Mouse (Mus musculus) testis, postnatal 14 days (tissue): ENCODE measurements around the gene Xrn2.
"Not testable (repeated sequence)": the region's sequence is repeated elsewhere in the genome, so short reads cannot be mapped to it uniquely, and the experiment has no call there.

Source experiments
- DNase-seq: peaks from one replicate; pipeline ENCODE4 v3.0.0; 2021; ENCODE audit warnings: low spot score

Gene Xrn2

DNA sequence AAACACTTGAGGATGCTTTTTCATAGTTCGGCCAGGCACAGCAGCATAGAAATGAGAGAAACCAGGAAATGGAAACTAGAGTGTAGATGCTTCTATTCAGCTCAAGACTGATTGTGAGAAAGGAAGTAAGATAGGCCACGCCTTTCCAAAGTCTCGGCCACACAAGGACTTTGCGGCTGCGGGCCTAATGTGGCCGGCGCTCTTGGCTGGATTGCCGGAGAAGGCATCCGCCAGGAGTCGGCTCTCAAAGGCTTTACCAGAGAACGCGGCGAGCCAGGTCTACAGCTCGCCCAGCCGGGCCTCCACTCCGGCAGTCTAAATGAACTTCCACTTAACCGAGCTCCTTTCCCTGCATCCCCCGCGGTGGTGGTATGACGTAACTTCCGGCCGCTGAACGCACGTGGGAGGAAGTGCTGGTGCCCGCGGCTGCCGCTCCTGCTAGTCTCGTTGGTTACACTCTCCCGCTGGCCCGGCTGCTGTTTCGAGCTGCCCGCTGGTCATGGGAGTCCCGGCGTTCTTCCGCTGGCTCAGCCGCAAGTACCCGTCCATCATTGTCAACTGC is at the start of gene Xrn2:
Xrn2 (plus strand) TSS at position 374 of the 562 bp plus-strand sequence.
- DNase-seq: peak; percentile 96

GRCm38 (mm10) chr2:146975024-146975423 is 37.8 kb upstream of the Xrn2 start:
- DNase-seq: no peak

- DNase-seq: no peak
Observed at GRCm38 (mm10) chr2:146975453-146976028, 37.3 kb upstream of the Xrn2 start.

- no peak for DNase-seq
Observed at GRCm38 (mm10) chr2:146982786-146983185, 30.0 kb upstream of the Xrn2 start.

GRCm38 (mm10) chr2:146984831-146985230 is 28.0 kb upstream of the Xrn2 start:
- no peak for DNase-seq

GRCm38 (mm10) chr2:146985807-146986206 is 27.0 kb upstream of the Xrn2 start:
- no peak for DNase-seq

DNA sequence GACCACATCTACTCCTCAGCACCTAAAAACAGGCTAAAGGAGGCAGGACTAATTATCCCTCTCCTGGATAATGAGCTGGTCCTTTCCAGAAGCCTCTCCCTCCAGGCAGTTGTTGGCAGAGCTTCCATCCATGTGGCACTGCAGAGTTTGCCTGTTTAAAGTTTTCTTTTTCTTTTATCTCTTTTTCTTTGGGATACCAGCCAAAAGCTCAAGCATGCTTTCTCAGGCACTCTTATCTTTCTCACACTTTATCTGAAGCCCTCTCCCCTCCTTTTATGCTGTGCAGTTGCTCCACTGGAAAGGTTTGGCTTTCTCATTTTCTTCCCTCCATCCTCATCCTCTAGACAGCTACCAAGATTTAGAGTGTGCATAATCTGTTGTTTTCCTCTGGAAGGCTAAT is 26.4 kb upstream of the Xrn2 start:
- DNase-seq: no peak

DNA sequence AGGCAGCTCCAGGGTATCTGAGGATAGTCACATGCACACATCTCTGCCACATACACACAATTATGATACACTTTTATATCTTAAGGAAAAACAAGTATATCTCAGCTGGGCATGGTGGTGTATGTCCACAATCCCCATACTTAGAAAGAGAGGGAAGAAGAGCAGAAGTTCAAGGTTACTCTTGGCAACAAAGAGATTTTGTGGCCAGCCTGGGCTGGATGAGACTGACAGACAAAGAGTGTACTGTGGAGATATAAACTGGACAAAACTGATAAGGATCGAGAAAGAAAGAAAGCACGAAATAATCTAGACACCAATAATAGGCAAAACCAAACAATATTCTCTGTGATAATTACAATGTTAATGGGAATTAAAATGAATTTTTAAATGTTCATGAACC is 5.5 kb upstream of the Xrn2 start:
- no peak for DNase-seq

GRCm38 (mm10) chr2:147009084-147009483 is 3.7 kb upstream of the Xrn2 start:
- DNase-seq: no peak

GRCm38 (mm10) chr2:147010141-147010540 is 2.7 kb upstream of the Xrn2 start:
- DNase-seq: no peak

DNA sequence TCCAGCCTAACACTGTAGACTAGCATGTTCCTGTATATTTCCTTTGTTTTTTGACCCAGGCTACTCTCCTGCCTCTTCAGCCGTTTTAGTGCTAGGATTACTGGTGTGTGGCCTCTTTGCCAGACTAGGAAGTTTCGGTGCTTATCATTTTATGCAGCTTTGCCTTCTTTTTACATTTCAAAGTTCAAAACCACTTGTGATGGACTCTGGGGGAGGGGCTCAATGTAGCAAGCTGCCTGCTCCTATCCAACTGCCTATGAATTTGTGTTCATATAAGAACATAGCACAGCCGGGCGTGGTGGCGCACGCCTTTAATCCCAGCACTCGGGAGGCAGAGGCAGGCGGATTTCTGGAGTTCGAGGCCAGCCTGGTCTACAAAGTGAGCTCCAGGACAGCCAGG is 1.8 kb upstream of the Xrn2 start:
- no peak for DNase-seq

DNA sequence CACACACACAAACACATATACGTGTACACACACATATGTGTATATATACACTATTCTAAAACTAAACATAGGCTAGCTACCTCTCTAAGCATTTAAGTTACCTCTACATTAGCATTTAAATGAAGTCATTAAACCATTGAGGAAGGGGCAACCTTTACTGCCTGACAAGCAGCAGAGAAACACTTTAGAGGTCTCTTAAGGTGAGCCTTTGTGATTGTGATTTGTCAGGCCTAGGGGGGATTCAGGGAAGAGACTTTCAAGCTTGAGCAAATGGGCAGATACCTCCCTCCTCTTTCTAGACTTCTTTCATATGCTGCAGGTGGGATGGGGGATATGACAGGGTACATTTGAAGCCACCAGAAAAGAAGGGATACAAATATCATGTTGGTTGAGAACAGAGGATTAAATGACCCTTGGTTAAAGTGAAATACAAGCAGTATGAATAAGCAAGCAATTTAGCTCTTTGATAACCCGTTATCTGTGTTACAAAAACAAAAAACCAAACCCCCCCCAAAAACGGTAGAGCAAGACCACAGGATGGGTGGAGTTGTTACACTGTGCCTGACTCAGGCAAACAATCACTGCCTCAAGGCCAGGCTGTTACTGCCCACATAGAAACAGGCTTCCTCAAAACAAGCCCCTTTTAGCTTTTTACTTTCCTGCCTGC is 1.2 kb upstream of the Xrn2 start:
- DNase-seq: peak; percentile 29

- DNase-seq: no peak
Observed at GRCm38 (mm10) chr2:147012141-147012622, 614 bp upstream of the Xrn2 start.

DNA sequence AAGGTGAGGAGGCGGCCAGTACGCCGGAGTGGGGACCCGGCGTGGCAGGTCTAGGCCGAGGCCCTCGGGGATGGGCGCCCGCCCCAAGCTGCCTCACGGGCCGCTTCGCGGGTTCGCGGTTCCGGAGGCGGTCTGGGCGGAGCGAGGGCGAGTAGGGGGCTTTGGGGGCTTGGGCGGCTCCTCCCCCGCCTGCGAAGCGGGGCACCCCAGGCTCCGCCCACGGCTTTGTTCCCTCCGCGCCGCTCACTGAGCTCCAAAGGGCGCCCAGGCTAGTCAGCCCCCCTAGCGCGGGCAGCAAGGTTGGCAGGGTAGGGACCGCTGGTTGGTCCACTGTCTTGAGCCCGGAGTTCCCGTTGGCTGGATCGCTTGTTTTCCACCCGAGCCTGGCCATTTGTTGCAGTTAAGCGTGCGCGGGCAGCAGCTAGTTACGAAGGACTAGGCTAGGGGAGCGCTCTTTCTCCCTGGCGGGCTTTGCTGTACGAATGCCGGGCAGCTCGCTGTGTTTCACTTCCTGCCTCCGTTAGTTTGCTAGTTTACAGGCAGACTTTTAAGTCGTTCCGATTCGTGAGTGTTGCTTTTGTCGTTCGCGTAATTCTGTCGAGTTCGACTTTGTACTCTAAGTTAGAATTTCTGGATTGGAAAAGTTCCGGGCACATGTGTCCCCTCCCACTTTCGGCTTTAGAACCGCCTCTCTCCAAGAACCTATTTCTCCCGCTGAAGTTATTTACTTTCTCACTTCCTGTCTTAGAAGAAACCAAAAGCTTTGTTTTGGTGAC is 586 bp downstream of the Xrn2 start:
- DNase-seq: peak; percentile 85

DNA sequence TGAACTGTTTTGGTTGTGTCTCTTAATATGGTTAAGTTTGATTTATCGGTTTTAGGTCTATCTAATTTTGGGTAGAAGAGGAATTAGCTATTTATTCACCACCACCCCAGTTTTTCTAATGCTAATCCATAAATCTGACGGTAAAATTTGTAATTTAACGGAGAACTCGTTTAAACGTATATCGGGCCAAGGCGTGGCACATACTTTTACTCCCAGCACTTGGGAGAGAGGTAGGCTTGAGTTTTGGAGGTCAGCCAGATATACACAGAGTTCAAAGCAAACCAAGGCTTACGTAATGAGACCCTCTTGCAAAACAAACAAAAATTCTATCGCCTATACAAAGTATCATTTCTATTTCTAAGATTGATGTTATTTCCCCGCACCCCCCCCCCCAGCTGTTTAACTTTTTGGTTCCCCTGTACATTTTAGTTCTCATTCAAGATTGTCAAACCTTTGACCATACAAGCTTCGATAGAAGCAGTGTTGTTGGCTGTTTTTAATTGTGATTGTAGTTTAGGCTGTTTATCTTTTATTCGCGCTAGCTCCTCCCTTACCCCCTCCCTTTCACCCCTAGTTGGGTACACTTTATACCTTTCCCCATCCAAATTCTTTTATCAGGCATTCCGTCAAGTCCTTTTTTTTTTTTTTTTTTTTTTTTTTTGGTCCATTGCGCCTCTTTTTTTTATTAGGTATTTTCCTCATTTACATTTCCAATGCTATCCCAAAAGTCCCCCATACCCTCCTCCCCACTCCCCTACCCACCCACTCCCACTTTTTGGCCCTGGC is 1.5 kb downstream of the Xrn2 start:
- DNase-seq: peak; percentile 44

DNA sequence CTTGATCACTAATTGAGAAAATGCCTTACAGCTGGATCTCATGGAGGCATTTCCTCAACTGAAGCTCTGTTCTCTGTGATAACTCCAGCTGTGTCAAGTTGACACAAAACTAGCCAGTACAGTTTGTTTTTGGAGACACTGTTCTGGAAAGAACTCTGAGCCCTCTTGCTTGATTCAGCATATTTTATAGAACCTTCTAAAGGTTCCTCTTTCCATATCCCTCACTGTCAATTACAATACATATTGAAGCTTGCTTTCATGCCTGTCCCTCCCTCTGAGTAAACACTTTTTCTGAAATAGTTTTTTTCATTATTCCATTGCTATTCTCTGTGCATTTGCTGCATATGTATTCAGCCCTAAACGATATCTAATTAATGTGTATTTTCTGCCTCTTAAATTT is 9.2 kb downstream of the Xrn2 start:
- DNase-seq: not testable (repeated sequence)

DNA sequence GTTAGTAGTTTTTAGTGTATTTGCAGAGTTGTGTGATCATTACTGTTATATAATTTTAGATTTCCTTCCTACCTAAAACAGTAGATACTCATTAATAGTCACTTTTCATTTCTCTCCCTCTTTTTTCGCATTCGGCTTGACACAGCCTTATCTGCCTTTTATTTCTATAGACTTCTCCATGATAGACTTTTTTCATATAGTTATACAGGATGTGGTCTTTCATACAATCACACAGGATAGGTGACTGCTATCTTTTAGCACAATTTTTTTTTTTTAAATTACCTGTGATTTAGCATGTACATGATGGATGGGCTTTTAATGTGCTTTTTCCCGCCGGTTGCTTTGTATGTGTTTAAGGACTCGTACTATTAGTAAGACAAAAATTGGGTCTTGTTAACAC is 10.3 kb downstream of the Xrn2 start:
- DNase-seq: no peak

DNA sequence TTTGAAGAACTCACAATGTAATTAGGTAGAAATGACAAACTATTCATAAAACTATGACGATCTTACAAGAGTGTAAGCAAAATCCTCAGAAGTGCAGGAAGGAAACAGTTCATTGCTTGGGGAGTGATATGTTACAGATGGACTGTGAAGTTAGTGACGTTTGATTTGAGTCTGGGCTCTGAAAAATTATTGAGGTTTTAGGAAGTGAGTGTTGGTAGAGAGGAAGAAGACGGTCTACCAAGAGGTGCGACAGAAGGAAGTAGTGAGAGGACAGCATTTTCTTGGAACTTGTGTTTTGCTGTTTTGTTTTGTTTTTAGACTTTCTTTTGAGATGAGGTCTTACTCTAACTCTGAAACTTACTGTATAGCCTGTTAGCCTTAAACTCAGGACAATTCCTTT is 10.8 kb downstream of the Xrn2 start:
- no peak for DNase-seq

GRCm38 (mm10) chr2:147033065-147033464 is 20.3 kb downstream of the Xrn2 start:
- no peak for DNase-seq

GRCm38 (mm10) chr2:147035864-147036263 is 23.1 kb downstream of the Xrn2 start:
- no peak for DNase-seq

DNA sequence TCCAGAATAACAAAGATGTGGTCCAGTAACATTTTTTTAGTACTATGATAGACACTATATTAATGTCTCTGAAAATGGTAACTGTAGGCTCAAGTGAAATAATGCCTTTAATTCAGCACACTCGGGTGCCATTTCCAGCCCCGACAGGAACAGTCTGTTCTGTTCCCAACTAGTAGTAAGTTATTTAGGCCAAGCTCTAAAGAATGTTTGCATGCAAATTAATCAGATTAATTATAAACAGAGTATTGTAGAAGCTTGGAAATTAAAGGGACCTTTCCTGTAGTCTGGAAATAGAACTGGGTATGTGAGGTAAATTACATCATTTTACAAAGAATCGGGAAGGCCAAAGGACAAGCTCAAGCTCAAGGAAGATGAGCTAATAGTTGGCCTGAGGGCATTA is 34.3 kb downstream of the Xrn2 start:
- no peak for DNase-seq
